ENCODE assay signal across 8 mouse cellular contexts in the genomic region with DNA sequence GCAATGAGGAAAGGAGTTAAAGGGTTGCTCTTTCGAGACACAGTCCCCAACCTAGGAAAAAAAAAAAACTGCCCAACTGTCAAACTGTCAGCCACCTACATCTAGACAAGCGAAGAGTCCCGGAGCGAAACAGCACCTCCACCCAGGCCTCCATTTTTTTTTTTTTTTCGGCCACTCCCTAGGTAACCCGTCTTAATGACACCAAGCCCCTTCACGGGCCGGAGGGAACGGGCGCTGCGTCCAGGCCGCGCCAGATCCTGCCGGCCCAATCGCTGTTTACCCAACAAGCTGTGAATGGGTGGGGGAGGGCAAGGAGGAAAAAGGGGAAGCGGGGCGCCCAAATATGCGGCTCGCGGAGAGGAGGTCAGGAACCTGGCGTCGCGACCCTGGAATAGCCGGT. TPM values are rescaled to one million over a fixed set of nuclear protein-coding genes. Genes with fewer than 3 reads are reported as not detected.
DNase-seq lines count a peak whose midpoint lies in the region; ATAC-seq and TF ChIP-seq lines count a peak whose summit lies in the region.

No protein-coding gene starts in this region.

- H3K9me3 ChIP-seq in heart, embryonic 10.5 days: no peaks in the 10 kb centered on the region
- no peaks in the 10 kb centered on the region for H3K9me3 ChIP-seq in embryonic facial prominence, embryonic 11.5 days (replicated peaks; ENCODE audit: control insufficient read depth, low read length)
- H3K9me3 ChIP-seq in hindbrain, embryonic 15.5 days: no peaks in the 10 kb centered on the region
- no peaks in the 10 kb centered on the region for H3K9me3 ChIP-seq in liver, postnatal 0 days (ENCODE audit: low read length)
- H3K9me3 ChIP-seq in neural tube, embryonic 15.5 days (replicated peaks): no peaks in the 10 kb centered on the region

- H3K4me1 ChIP-seq in heart, embryonic 10.5 days: peaks cover 48% of the 10 kb centered on the region
- H3K4me1 ChIP-seq in embryonic facial prominence, embryonic 11.5 days (ENCODE audit: control insufficient read depth, insufficient read depth, low read length): no peaks in the 10 kb centered on the region
- H3K4me1 ChIP-seq in hindbrain, embryonic 15.5 days (replicated peaks): peaks cover 53% of the 10 kb centered on the region
- peaks cover 21% of the 10 kb centered on the region for H3K4me1 ChIP-seq in liver, postnatal 0 days (ENCODE audit: insufficient read depth)
- H3K4me1 ChIP-seq in neural tube, embryonic 15.5 days: peaks cover 65% of the 10 kb centered on the region

- H3K27me3 ChIP-seq in heart, embryonic 10.5 days (ENCODE audit: insufficient read depth, poor library complexity, severe bottlenecking): no peaks in the 10 kb centered on the region
- H3K27me3 ChIP-seq in embryonic facial prominence, embryonic 11.5 days (ENCODE audit: control insufficient read depth, insufficient read depth, low read length): no peaks in the 10 kb centered on the region
- H3K27me3 ChIP-seq in hindbrain, embryonic 15.5 days: no peaks in the 10 kb centered on the region
- H3K27me3 ChIP-seq in liver, postnatal 0 days (ENCODE audit: insufficient read depth, low read length): peaks cover 20% of the 10 kb centered on the region
- H3K27me3 ChIP-seq in neural tube, embryonic 15.5 days (replicated peaks): no peaks in the 10 kb centered on the region

- ATAC-seq in embryonic facial prominence, embryonic 11.5 days (replicated peaks; ENCODE audit: insufficient number of reproducible peaks, low FRiP score, low TSS enrichment, low read depth): no peak
- no peak for ATAC-seq in hindbrain, embryonic 15.5 days (ENCODE audit: low FRiP score, low read depth)
- peak; percentile 24 for ATAC-seq in liver, postnatal 0 days
- 0 out of 2 replicates have a peak, but pooled peaks have one; percentile 0 for ATAC-seq in neural tube, embryonic 15.5 days (ENCODE audit: low FRiP score)

- no peak for TF ChIP-seq EP300 in liver, postnatal 0 days (IDR thresholded peaks at IDR 0.05; ENCODE audit: low read depth)

- peak overlapping the region; percentile 92 for H3K27ac ChIP-seq in heart, embryonic 10.5 days
- H3K27ac ChIP-seq in embryonic facial prominence, embryonic 11.5 days (replicated peaks; ENCODE audit: low read depth, low read length): no peak overlapping the region
- peak overlapping the region; percentile 64 for H3K27ac ChIP-seq in hindbrain, embryonic 15.5 days (replicated peaks)
- peak overlapping the region; percentile 83 for H3K27ac ChIP-seq in liver, postnatal 0 days (ENCODE audit: low read depth)
- peak overlapping the region; percentile 76 for H3K27ac ChIP-seq in neural tube, embryonic 15.5 days (replicated peaks)

- peaks cover 39% of the 10 kb centered on the region for H3K36me3 ChIP-seq in heart, embryonic 10.5 days
- H3K36me3 ChIP-seq in embryonic facial prominence, embryonic 11.5 days (replicated peaks; ENCODE audit: control insufficient read depth, insufficient read depth, low read depth, low read length): no peaks in the 10 kb centered on the region; the same call in 1 of the 2 replicates
- peaks cover 18% of the 10 kb centered on the region for H3K36me3 ChIP-seq in hindbrain, embryonic 15.5 days
- H3K36me3 ChIP-seq in liver, postnatal 0 days (replicated peaks; ENCODE audit: insufficient read depth, low read length): peaks cover 35% of the 10 kb centered on the region
- H3K36me3 ChIP-seq in neural tube, embryonic 15.5 days: peaks cover 29% of the 10 kb centered on the region

- peak overlapping the region; percentile 98 for H3K4me3 ChIP-seq in heart, embryonic 10.5 days
- H3K4me3 ChIP-seq in embryonic facial prominence, embryonic 11.5 days (ENCODE audit: low read depth, low read length): peak overlapping the region; percentile 96
- H3K4me3 ChIP-seq in hindbrain, embryonic 15.5 days: peak overlapping the region; percentile 98
- H3K4me3 ChIP-seq in liver, postnatal 0 days (ENCODE audit: low read depth, low read length): peak overlapping the region; percentile 93
- H3K4me3 ChIP-seq in neural tube, embryonic 15.5 days (replicated peaks): peak overlapping the region; percentile 99

- WGBS in heart, embryonic 10.5 days: 2% methylated on average over 24 of the region's 24 CpGs
- 4% methylated on average over 23 of the region's 24 CpGs for WGBS in embryonic facial prominence, embryonic 11.5 days
- WGBS in hindbrain, embryonic 15.5 days: 2% methylated on average over 24 of the region's 24 CpGs
- under 1% methylated on average over 24 of the region's 24 CpGs for WGBS in liver, postnatal 0 days (ENCODE audit: insufficient replicate concordance)
- 2% methylated on average over 24 of the region's 24 CpGs for WGBS in neural tube, embryonic 15.5 days

- no peak for TF ChIP-seq CTCF in liver, postnatal 0 days (IDR thresholded peaks at IDR 0.05; ENCODE audit: low read depth)

- H3K4me2 ChIP-seq in embryonic facial prominence, embryonic 11.5 days (ENCODE audit: low read depth, low read length): peak overlapping the region; percentile 85
- peak overlapping the region; percentile 83 for H3K4me2 ChIP-seq in hindbrain, embryonic 15.5 days
- peak overlapping the region; percentile 93 for H3K4me2 ChIP-seq in liver, postnatal 0 days (ENCODE audit: low read depth, low read length)
- peak overlapping the region; percentile 82 for H3K4me2 ChIP-seq in neural tube, embryonic 15.5 days

- DNase-seq in heart, embryonic 10.5 days (ENCODE audit: low spot score): no peak
- DNase-seq in heart, adult 9 months (ENCODE audit: low spot score in 2 of 2): no peak
- no peak for DNase-seq in embryonic facial prominence, embryonic 11.5 days (ENCODE audit: low spot score)
- peak; percentile 65 for DNase-seq in liver, postnatal 0 days
- no peak for DNase-seq in right cerebral cortex, postnatal 4 days
- no peak for DNase-seq in left cerebral cortex, adult 9 months (ENCODE audit: low spot score in 2 of 2)

- H3K9ac ChIP-seq in embryonic facial prominence, embryonic 11.5 days (replicated peaks; ENCODE audit: low read length): peak overlapping the region; percentile 73
- H3K9ac ChIP-seq in hindbrain, embryonic 15.5 days: peak overlapping the region; percentile 93
- H3K9ac ChIP-seq in liver, postnatal 0 days (replicated peaks): peak overlapping the region; percentile 94
- peak overlapping the region; percentile 99 for H3K9ac ChIP-seq in neural tube, embryonic 15.5 days (replicated peaks)

RNA-seq across cellular contexts. Expression of gene Atp6v0b, which starts 0.5 kb away (rescaled TPM):
- 208 and 209 TPM in 2 replicates for polyA plus RNA-seq in heart, embryonic 10.5 days (2016; fragmentation: Nextera tagmentation; extraction: Ambion mirVana)
- 154 and 177 TPM in 2 replicates for polyA plus RNA-seq in embryonic facial prominence, embryonic 11.5 days (2014; fragmentation: Nextera tagmentation; extraction: Ambion mirVana)
- 570 and 601 TPM in 2 replicates for polyA plus RNA-seq in hindbrain, embryonic 15.5 days (2015; fragmentation: Nextera tagmentation; extraction: Ambion mirVana)
- 149 and 164 TPM in 2 replicates for polyA plus RNA-seq in liver, postnatal 0 days (2015; fragmentation: Nextera tagmentation; extraction: Ambion mirVana)
- polyA plus RNA-seq in neural tube, embryonic 15.5 days (2015; fragmentation: Nextera tagmentation; extraction: Ambion mirVana): 544 and 626 TPM in 2 replicates

RNA-seq across cellular contexts. Expression of gene B4galt2, which starts 3.4 kb away (rescaled TPM):
- 14.2 and 17.7 TPM in 2 replicates for polyA plus RNA-seq in heart, embryonic 10.5 days (2016; fragmentation: Nextera tagmentation; extraction: Ambion mirVana)
- polyA plus RNA-seq in embryonic facial prominence, embryonic 11.5 days (2014; fragmentation: Nextera tagmentation; extraction: Ambion mirVana): 24.9 and 26.5 TPM in 2 replicates
- 56.5 and 69.5 TPM in 2 replicates for polyA plus RNA-seq in hindbrain, embryonic 15.5 days (2015; fragmentation: Nextera tagmentation; extraction: Ambion mirVana)
- 0.63 and 0.67 TPM in 2 replicates for polyA plus RNA-seq in liver, postnatal 0 days (2015; fragmentation: Nextera tagmentation; extraction: Ambion mirVana)
- 49.6 and 58.6 TPM in 2 replicates for polyA plus RNA-seq in neural tube, embryonic 15.5 days (2015; fragmentation: Nextera tagmentation; extraction: Ambion mirVana)

RNA-seq across cellular contexts. Expression of gene Dph2, which starts 5.2 kb away (rescaled TPM):
- 17.5 and 19.6 TPM in 2 replicates for polyA plus RNA-seq in heart, embryonic 10.5 days (2016; fragmentation: Nextera tagmentation; extraction: Ambion mirVana)
- 20.8 and 23.8 TPM in 2 replicates for polyA plus RNA-seq in embryonic facial prominence, embryonic 11.5 days (2014; fragmentation: Nextera tagmentation; extraction: Ambion mirVana)
- 21.8 and 23.6 TPM in 2 replicates for polyA plus RNA-seq in hindbrain, embryonic 15.5 days (2015; fragmentation: Nextera tagmentation; extraction: Ambion mirVana)
- 3.5 and 4.5 TPM in 2 replicates for polyA plus RNA-seq in liver, postnatal 0 days (2015; fragmentation: Nextera tagmentation; extraction: Ambion mirVana)
- polyA plus RNA-seq in neural tube, embryonic 15.5 days (2015; fragmentation: Nextera tagmentation; extraction: Ambion mirVana): 21.3 and 21.8 TPM in 2 replicates

RNA-seq across cellular contexts. Expression of gene Ccdc24, which starts 14.3 kb away (rescaled TPM):
- 0.79 and 1.0 TPM in 2 replicates for polyA plus RNA-seq in heart, embryonic 10.5 days (2016; fragmentation: Nextera tagmentation; extraction: Ambion mirVana)
- 0.86 and 1.6 TPM in 2 replicates for polyA plus RNA-seq in embryonic facial prominence, embryonic 11.5 days (2014; fragmentation: Nextera tagmentation; extraction: Ambion mirVana)
- 2.5 and 3.3 TPM in 2 replicates for polyA plus RNA-seq in hindbrain, embryonic 15.5 days (2015; fragmentation: Nextera tagmentation; extraction: Ambion mirVana)
- polyA plus RNA-seq in liver, postnatal 0 days (2015; fragmentation: Nextera tagmentation; extraction: Ambion mirVana): 0.15 and 0.34 TPM in 2 replicates
- polyA plus RNA-seq in neural tube, embryonic 15.5 days (2015; fragmentation: Nextera tagmentation; extraction: Ambion mirVana): 1.4 and 1.6 TPM in 2 replicates

RNA-seq across cellular contexts. Expression of gene Ipo13, which starts 28.2 kb away (rescaled TPM):
- 45.9 and 57.1 TPM in 2 replicates for polyA plus RNA-seq in heart, embryonic 10.5 days (2016; fragmentation: Nextera tagmentation; extraction: Ambion mirVana)
- 41.0 and 43.6 TPM in 2 replicates for polyA plus RNA-seq in embryonic facial prominence, embryonic 11.5 days (2014; fragmentation: Nextera tagmentation; extraction: Ambion mirVana)
- polyA plus RNA-seq in hindbrain, embryonic 15.5 days (2015; fragmentation: Nextera tagmentation; extraction: Ambion mirVana): 62.3 and 68.8 TPM in 2 replicates
- polyA plus RNA-seq in liver, postnatal 0 days (2015; fragmentation: Nextera tagmentation; extraction: Ambion mirVana): 7.5 and 7.7 TPM in 2 replicates
- polyA plus RNA-seq in neural tube, embryonic 15.5 days (2015; fragmentation: Nextera tagmentation; extraction: Ambion mirVana): 56.9 and 59.3 TPM in 2 replicates

Comparison
In these comparisons a context has a peak if more than half of its experiments do, and no peak if none do; other contexts are left out.
1. ATAC-seq: peak in liver, postnatal 0 days (single experiment) and neural tube, embryonic 15.5 days (single experiment); none in embryonic facial prominence, embryonic 11.5 days (single experiment) and hindbrain, embryonic 15.5 days (single experiment).
2. Peak in every context shown above with its lines, with median percentiles within 50 percentile points of each other: H3K4me3 ChIP-seq, H3K4me2 ChIP-seq and H3K9ac ChIP-seq.